Mouse (Mus musculus): ENCODE results near the gene Btg3.

GRCm38 (mm10) chr16:78325972-78326848 lies 50.8 kb downstream of the Btg3 start:
- TF ChIP-seq POLR2A (IDR thresholded peaks at IDR 0.05; ENCODE audit: low read depth, low read length), result no peak
- no peak for TF ChIP-seq CTCF (conservative IDR thresholded peaks at IDR 0.05 in 1 of 2, IDR thresholded peaks at IDR 0.05 in 1 of 2; ENCODE audit: low read depth in 2 of 2, low read length in 2 of 2)
- TF ChIP-seq USF1 (IDR thresholded peaks at IDR 0.05; ENCODE audit: low read depth, low read length), result no peak
